Mouse (Mus musculus): Measurements from ENCODE around the gene Tbc1d19.

Gene Tbc1d19

GRCm38 (mm10) chr5:53953216-53953615, 143.8 kb downstream of the Tbc1d19 start:
- DNase-seq (ENCODE audit: low spot score): no peak
